Mouse (Mus musculus): ENCODE results near the gene Nqo1.

Gene Nqo1

DNA sequence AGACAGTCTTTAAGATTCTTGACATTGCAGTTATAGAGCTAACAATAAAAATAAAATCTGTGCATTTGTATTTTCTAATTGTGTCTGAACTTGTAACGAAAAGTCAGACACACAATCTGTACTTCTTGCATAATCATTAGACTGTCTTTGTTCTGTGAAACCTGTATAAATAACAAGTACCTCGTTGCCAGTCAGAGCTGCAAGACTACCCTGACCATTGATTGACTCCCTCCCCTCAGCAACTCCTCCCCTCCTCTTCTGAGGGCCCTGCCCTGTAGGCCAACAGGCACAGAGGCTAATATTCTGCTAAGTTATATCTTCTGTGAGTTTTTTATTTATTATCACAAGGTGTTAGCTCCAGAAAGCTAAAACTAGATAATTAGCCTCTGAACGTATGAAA is 2.9 kb upstream of the Nqo1 start:
- DNase-seq (ENCODE audit: low read depth in 2 of 2, low spot score in 2 of 2) = no peak

GRCm38 (mm10) chr8:107404057-107404456 is 1.1 kb upstream of the Nqo1 start:
- no peak for DNase-seq (ENCODE audit: low read depth in 2 of 2, low spot score in 2 of 2)

- no peak for DNase-seq (ENCODE audit: low read depth in 2 of 2, low spot score in 2 of 2)
Observed at GRCm38 (mm10) chr8:107401866-107402265, 1.1 kb downstream of the Nqo1 start.

GRCm38 (mm10) chr8:107399495-107399894 is 3.5 kb downstream of the Nqo1 start:
- DNase-seq (ENCODE audit: low read depth in 2 of 2, low spot score in 2 of 2) = no peak

GRCm38 (mm10) chr8:107397665-107398064 is 5.3 kb downstream of the Nqo1 start:
- DNase-seq (ENCODE audit: low read depth in 2 of 2, low spot score in 2 of 2) = no peak

GRCm38 (mm10) chr8:107396106-107396670 is 6.8 kb downstream of the Nqo1 start:
- no peak for DNase-seq (ENCODE audit: low read depth in 2 of 2, low spot score in 2 of 2)

- no peak for DNase-seq (ENCODE audit: low read depth in 2 of 2, low spot score in 2 of 2)
Observed at GRCm38 (mm10) chr8:107395397-107395796, 7.6 kb downstream of the Nqo1 start.

GRCm38 (mm10) chr8:107391136-107391516 is 11.9 kb downstream of the Nqo1 start:
- DNase-seq (ENCODE audit: low read depth in 2 of 2, low spot score in 2 of 2) = no peak

- DNase-seq (ENCODE audit: low read depth in 2 of 2, low spot score in 2 of 2) = no peak
Observed at GRCm38 (mm10) chr8:107390476-107391135, 12.4 kb downstream of the Nqo1 start.

DNA sequence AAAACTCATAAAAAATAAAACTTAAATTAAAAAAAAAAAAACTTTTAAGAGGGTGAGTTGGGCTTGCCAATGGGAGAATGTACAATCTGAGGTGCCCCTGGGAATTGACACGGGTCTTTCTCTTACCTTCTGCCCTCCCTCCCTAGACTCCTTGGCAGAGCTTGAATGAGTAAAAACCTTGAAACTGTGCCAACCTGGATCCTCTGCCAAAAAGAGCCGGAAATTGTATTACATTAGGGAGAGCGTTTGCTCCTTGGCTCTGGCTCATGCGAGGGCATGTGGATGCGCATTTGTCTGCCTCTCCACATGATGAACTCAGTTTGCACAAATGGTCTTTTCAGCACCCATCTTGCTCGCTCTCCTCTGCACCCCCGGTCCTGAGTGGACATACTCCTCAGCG is 13.4 kb downstream of the Nqo1 start:
- DNase-seq (ENCODE audit: low read depth in 2 of 2, low spot score in 2 of 2) = no peak

- DNase-seq (ENCODE audit: low read depth in 2 of 2, low spot score in 2 of 2) = no peak
Observed at GRCm38 (mm10) chr8:107387861-107388260, 15.1 kb downstream of the Nqo1 start.

- DNase-seq (ENCODE audit: low read depth in 2 of 2, low spot score in 2 of 2) = peak in 1 of 2 experiments; percentile 8
Observed at GRCm38 (mm10) chr8:107386642-107387041, 16.4 kb downstream of the Nqo1 start.

DNA sequence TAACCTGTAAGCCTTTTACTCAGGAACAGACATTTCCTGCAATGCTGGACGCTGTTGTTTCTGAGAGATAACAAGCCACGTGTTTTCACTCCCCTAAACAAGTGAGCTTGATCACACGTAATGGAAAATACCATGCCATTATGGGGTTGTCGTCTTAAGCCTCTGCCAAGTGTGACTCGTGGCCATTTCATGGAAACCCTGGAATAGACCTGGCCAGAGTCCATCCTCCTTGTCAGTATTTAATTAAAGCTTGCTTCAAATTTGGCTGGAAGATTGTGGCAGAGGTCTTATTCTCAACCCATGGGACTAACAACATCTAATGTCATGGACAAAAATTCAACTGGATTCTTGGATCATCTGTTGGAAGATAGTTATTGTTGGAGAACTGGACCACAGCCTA is 16.8 kb downstream of the Nqo1 start:
- DNase-seq (ENCODE audit: low read depth in 2 of 2, low spot score in 2 of 2) = no peak

DNA sequence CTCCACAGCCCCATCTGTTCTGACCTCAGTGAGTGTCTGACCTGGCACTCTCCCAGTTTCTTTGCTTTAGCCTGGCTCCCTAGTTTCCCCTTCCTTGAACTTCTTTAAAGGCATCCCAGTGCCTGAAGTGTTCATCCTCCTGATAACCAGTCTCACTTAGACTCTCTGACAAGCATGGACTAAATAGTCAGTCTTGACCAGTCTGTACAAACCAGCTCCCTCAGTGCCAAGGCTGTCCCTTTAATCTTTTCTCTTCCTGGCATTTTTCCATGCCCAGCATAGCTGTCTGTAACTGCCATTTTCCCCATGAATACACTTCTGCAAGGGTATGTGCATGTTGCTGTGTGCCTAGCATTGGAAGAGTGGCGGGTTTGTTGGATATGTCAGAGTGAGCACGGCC is 17.9 kb downstream of the Nqo1 start:
- no peak for DNase-seq (ENCODE audit: low read depth in 2 of 2, low spot score in 2 of 2)

DNA sequence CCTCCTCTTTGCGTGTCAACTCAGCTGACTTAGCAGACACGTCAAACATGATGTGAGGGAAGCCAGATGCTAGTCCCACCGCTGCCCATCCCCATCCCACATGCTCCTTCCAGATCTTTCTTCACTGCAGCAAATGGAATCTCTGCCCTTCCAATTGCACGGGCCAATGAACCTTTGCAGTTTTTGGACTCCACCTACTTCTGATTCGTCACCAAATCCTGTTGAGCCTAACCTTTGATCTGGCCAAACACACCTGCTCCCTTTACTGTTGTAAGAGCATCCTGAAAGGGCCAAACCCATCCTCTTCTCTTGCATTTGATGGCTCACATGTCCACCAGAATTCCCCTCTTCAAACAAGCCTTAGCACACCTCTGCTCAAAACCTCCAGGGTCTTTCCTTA is 18.4 kb downstream of the Nqo1 start:
- DNase-seq (ENCODE audit: low read depth in 2 of 2, low spot score in 2 of 2) = no peak

DNA sequence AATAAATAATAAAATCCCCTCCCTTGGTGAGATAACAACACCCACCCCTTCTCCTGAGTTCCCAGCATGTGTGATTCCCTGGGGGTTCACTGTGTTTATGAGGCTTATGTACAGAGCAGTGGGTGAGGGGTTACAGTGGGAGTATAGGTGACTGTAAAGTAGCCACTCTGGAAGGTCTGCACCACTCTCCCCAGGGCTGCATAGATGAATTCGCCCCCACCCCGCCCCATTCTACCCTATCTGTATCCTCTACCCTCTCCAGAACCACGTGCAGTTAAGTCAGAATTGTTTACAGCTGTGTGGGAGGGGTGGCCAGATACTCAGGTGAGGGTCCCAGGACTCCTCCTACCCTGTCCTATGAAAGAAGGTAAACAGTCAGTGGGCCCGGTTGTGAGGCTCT is 20.1 kb downstream of the Nqo1 start:
- DNase-seq (ENCODE audit: low read depth in 2 of 2, low spot score in 2 of 2) = no peak

- no peak for DNase-seq (ENCODE audit: low read depth in 2 of 2, low spot score in 2 of 2)
Observed at GRCm38 (mm10) chr8:107381666-107382065, 21.3 kb downstream of the Nqo1 start.

DNA sequence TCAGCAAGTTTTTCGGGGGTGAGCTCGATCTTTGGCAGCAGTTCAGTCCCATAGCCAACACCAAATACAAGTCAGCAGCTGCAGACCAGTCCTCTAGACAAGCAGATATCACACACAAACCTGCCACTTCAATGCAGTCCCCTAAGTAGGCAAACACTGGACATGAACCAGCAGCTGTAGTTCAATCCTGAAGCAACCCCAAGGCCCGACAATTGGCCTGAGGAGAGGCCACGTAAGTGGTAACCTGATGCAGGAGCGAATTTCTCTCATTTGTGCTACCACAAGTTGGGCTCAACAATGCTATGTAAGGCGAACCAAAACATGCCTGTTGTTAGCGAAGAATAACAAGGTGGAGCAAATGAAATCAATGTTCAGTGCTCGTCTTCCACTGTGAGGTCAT is 22.3 kb downstream of the Nqo1 start:
- DNase-seq (ENCODE audit: low read depth in 2 of 2, low spot score in 2 of 2) = no peak

DNA sequence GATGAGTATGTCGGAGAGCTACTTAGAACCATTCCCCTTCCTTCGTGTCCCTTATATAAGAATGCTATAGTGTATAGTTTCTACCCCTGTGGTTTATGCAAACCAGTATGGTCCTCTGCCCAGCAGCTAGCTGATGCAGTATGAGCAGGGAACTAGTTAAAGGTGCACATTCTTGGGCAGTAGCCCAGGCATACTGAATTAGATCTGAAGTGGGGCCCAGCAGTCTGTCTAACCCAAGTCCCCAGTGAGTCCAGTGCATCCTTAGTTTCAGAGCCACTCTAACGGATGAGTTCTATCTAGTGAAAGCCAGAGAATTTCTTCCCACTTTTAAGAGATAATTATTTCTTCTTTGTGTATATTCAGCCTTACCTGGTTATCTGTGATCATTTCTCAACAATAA is 25.7 kb downstream of the Nqo1 start:
- DNase-seq (ENCODE audit: low read depth in 2 of 2, low spot score in 2 of 2) = no peak

GRCm38 (mm10) chr8:107370311-107370710 is 32.7 kb downstream of the Nqo1 start:
- no peak for DNase-seq (ENCODE audit: low read depth in 2 of 2, low spot score in 2 of 2)
